Mouse (Mus musculus) erythroid progenitor cell, adult 5-6 weeks (primary cell): Measurements from ENCODE around the gene Gm13288. TPM values are rescaled to one million over a fixed set of nuclear protein-coding genes. Genes with fewer than 3 reads are reported as not detected.
"Not testable (repeated sequence)": the region's sequence is repeated elsewhere in the genome, so short reads cannot be mapped to it uniquely, and the experiment has no call there.

Source experiments
- ATAC-seq: replicated peaks from 2 replicates; pipeline ENCODE4 v1.8.0; 2016; ENCODE audit warnings: moderate number of reproducible peaks, mild to moderate bottlenecking, moderate TSS enrichment, inconsistent platforms; ENCODE audit not compliant: poor library complexity, low FRiP score, severe bottlenecking
- total RNA-seq, 2 experiments: library from RNA; stranded (forward) in 1 of 2; stranded (reverse) in 1 of 2; fragments of 150-400 nt in 1 of 2; fragments of 186-747, 209-891 nt in 1 of 2; gene quantifications; 2 replicates each; pipeline versions ENCODE4 v1.2.3 to v1.2.4; 2015 to 2017; ENCODE audit warnings: low replicate concordance in 2 of 2

Gene Gm13288
- not detected in 2 replicates for total RNA-seq (2015; ENCODE audit: low replicate concordance)
- not detected in 2 replicates for total RNA-seq (2017; ENCODE audit: low replicate concordance)

- not testable (repeated sequence) for ATAC-seq
Measured at GRCm38 (mm10) chr4:88805231-88805630, at the start of gene Gm13288. Gene Gm13288 (plus strand): TSS chr4:88805531.

- not testable (repeated sequence) for ATAC-seq
Measured at GRCm38 (mm10) chr4:88756581-88757513, 48.5 kb upstream of the Gm13288 start.

- peak; percentile 99 for ATAC-seq
Measured at GRCm38 (mm10) chr4:88757628-88758031, 47.7 kb upstream of the Gm13288 start.

GRCm38 (mm10) chr4:88758751-88759150 lies 46.6 kb upstream of the Gm13288 start:
- ATAC-seq, result not testable (repeated sequence)

DNA sequence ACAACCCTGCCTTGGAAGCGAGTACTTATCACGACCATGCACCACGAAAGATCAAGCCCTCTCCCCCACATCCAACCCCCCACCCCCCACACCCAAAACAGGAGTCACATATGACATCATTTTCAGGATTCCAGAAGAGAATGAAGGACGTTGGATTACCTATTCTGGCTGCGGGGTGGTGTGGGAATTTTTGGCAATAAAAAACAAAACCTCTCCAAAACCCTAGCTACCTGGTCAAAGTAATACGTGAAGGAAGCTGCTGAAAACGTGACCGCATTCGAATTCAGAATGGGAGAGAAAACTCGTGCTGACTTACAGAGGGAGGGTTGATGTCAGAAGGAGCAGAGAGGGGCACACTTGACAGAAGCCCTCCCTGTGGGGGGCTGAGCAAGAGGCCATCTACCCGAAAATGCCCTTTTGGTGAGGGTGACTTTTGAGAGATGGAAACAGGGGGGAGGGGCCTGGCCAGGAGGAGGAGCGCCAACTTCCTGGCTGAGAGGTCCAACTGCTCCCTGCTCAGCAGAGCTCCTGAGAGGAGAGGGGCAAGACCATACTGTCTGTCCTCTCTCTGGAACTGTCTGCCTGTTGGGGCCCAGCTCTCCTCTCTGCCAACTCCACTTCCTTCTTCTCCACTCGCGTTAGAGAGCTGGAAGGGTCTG lies 45.6 kb upstream of the Gm13288 start, which contains the start of gene Gm13283:
Gene Gm13283 (plus strand): TSS at position 510 of the 659 bp plus-strand sequence.
- ATAC-seq, result not testable (repeated sequence)

GRCm38 (mm10) chr4:88760431-88760830 lies 44.9 kb upstream of the Gm13288 start:
- not testable (repeated sequence) for ATAC-seq

DNA sequence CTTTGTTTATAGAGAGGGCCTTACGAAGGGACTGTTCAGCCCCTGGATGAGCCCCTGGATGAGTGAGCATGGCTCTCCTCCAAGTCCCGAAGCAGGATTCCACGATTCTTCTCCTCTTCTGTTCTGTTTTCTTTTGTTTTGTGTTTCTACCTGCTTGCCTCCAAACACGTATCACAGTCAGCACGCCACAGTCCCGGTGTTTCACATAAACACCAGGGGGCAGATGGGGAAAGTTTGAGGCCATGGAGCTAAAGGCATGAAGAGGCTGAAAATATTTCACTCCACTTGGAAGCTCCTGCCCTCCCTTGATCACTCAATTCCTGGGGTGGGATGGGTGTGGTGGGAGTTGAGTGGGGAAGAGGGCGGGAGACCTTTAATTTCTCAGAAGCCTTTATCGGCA lies 43.6 kb upstream of the Gm13288 start:
- ATAC-seq, result not testable (repeated sequence)

- not testable (repeated sequence) for ATAC-seq
Measured at GRCm38 (mm10) chr4:88762341-88762740, 43.0 kb upstream of the Gm13288 start.

DNA sequence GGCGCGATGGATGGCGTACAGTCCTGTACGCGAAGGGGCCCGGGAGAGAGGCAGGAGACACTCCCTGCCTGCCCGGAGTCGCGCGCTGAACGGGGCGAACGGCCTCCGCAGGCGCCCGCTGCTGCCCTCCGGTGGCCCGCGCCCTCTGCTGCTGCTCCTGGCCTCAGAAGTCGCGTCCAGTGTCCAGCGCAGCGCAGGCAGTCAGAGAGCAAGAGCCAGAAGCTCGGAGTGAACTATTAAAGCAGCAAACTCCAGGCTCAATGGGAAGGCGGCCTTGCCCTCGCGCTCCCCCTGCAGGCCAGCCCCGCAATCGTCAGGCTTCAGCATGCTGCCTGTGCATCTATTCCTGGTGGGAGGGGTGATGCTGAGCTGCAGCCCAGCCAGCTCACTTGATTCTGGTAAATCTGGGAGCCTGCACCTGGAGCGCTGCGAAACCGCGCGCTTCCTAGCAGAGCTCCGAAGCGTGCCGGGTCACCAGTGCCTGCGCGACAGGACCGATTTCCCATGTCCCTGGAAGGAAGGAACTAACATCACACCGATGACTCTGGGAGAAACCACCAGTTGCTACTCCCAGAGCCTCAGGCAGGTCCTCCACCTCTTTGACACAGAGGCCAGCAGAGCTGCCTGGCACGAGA lies 41.8 kb upstream of the Gm13288 start:
- ATAC-seq, result peak; percentile 71; the same call in 1 of the 2 replicates

DNA sequence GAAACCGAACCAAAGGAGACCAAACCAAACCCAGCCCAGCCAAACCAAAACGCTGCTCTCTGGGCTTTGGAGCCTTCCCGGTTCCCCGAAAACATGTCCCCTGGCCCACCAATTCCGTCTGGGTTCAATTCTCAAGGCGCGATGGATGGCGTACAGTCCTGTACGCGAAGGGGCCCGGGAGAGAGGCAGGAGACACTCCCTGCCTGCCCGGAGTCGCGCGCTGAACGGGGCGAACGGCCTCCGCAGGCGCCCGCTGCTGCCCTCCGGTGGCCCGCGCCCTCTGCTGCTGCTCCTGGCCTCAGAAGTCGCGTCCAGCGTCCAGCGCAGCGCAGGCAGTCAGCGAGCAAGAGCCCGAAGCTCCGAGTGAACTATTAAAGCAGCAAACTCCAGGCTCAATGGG lies 31.8 kb upstream of the Gm13288 start, which contains the start of gene Gm13290:
Gene Gm13290 (plus strand): TSS at position 301 of the 400 bp plus-strand sequence.
- not testable (repeated sequence) for ATAC-seq

DNA sequence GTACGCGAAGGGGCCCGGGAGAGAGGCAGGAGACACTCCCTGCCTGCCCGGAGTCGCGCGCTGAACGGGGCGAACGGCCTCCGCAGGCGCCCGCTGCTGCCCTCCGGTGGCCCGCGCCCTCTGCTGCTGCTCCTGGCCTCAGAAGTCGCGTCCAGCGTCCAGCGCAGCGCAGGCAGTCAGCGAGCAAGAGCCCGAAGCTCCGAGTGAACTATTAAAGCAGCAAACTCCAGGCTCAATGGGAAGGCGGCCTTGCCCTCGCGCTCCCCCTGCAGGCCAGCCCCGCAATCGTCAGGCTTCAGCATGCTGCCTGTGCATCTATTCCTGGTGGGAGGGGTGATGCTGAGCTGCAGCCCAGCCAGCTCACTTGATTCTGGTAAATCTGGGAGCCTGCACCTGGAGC lies 28.7 kb upstream of the Gm13288 start, which contains the start of gene Gm13289:
Gene Gm13289 (plus strand): TSS at position 301 of the 400 bp plus-strand sequence.
- ATAC-seq, result not testable (repeated sequence)

DNA sequence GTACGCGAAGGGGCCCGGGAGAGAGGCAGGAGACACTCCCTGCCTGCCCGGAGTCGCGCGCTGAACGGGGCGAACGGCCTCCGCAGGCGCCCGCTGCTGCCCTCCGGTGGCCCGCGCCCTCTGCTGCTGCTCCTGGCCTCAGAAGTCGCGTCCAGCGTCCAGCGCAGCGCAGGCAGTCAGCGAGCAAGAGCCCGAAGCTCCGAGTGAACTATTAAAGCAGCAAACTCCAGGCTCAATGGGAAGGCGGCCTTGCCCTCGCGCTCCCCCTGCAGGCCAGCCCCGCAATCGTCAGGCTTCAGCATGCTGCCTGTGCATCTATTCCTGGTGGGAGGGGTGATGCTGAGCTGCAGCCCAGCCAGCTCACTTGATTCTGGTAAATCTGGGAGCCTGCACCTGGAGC lies 25.8 kb upstream of the Gm13288 start, which contains the start of gene Gm13272:
Gene Gm13272 (plus strand): TSS at position 301 of the 400 bp plus-strand sequence.
- not testable (repeated sequence) for ATAC-seq

- ATAC-seq, result not testable (repeated sequence)
Measured at GRCm38 (mm10) chr4:88780320-88780719, 25.0 kb upstream of the Gm13288 start.

GRCm38 (mm10) chr4:88781831-88782230 lies 23.5 kb upstream of the Gm13288 start, which contains the start of gene Ifnz:
Gene Ifnz (plus strand): TSS chr4:88782131.
- not testable (repeated sequence) for ATAC-seq

DNA sequence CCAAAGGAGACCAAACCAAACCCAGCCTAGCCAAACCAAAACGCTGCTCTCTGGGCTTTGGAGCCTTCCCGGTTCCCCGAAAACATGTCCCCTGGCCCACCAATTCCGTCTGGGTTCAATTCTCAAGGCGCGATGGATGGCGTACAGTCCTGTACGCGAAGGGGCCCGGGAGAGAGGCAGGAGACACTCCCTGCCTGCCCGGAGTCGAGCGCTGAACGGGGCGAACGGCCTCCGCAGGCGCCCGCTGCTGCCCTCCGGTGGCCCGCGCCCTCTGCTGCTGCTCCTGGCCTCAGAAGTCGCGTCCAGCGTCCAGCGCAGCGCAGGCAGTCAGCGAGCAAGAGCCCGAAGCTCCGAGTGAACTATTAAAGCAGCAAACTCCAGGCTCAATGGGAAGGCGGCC lies 23.0 kb upstream of the Gm13288 start:
- ATAC-seq, result not testable (repeated sequence)

DNA sequence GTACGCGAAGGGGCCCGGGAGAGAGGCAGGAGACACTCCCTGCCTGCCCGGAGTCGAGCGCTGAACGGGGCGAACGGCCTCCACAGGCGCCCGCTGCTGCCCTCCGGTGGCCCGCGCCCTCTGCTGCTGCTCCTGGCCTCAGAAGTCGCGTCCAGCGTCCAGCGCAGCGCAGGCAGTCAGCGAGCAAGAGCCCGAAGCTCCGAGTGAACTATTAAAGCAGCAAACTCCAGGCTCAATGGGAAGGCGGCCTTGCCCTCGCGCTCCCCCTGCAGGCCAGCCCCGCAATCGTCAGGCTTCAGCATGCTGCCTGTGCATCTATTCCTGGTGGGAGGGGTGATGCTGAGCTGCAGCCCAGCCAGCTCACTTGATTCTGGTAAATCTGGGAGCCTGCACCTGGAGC lies 19.9 kb upstream of the Gm13288 start, which contains the start of gene Gm13276:
Gene Gm13276 (plus strand): TSS at position 301 of the 400 bp plus-strand sequence.
- not testable (repeated sequence) for ATAC-seq

GRCm38 (mm10) chr4:88788402-88788801 lies 16.9 kb upstream of the Gm13288 start, which contains the start of gene Gm13277:
Gene Gm13277 (plus strand): TSS chr4:88788632.
- not testable (repeated sequence) for ATAC-seq

DNA sequence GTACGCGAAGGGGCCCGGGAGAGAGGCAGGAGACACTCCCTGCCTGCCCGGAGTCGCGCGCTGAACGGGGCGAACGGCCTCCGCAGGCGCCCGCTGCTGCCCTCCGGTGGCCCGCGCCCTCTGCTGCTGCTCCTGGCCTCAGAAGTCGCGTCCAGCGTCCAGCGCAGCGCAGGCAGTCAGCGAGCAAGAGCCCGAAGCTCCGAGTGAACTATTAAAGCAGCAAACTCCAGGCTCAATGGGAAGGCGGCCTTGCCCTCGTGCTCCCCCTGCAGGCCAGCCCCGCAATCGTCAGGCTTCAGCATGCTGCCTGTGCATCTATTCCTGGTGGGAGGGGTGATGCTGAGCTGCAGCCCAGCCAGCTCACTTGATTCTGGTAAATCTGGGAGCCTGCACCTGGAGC lies 14.1 kb upstream of the Gm13288 start, which contains the start of gene Gm13278:
Gene Gm13278 (plus strand): TSS at position 301 of the 400 bp plus-strand sequence.
- not testable (repeated sequence) for ATAC-seq
